ENCODE assay signal across 8 mouse cellular contexts in genomic region chr11:69095511-69096231, GRCm38 (mm10). TPM values are rescaled to one million over a fixed set of nuclear protein-coding genes. Genes with fewer than 3 reads are reported as not detected.
DNase-seq lines count a peak whose midpoint lies in the region; ATAC-seq and TF ChIP-seq lines count a peak whose summit lies in the region.

No protein-coding gene starts in this region.

- peak overlapping the region; percentile 49 for H3K4me3 ChIP-seq in neural tube, embryonic 11.5 days (ENCODE audit: low read depth, low read length)
- peak overlapping the region; percentile 62 for H3K4me3 ChIP-seq in limb, embryonic 14.5 days (replicated peaks; ENCODE audit: low read length)
- peak overlapping the region; percentile 44 for H3K4me3 ChIP-seq in midbrain, postnatal 0 days (ENCODE audit: low read depth, low read length)

- H3K9ac ChIP-seq in neural tube, embryonic 11.5 days (ENCODE audit: low read length), result peak overlapping the region; percentile 57
- H3K9ac ChIP-seq in limb, embryonic 14.5 days (ENCODE audit: low read depth, low read length, severe bottlenecking), result peak overlapping the region; percentile 62
- H3K9ac ChIP-seq in midbrain, postnatal 0 days (replicated peaks; ENCODE audit: low read length, poor library complexity, severe bottlenecking), result peak overlapping the region; percentile 61

- TF ChIP-seq POLR2A in limb, embryonic 14.5 days (IDR thresholded peaks at IDR 0.05; ENCODE audit: borderline replicate concordance, extremely low read depth, insufficient read depth, insufficient read length), result no peak

- WGBS in neural tube, embryonic 11.5 days, result 2% methylated on average over 27 of the region's 27 CpGs
- WGBS in limb, embryonic 14.5 days, result 2% methylated on average over 27 of the region's 27 CpGs
- WGBS in midbrain, postnatal 0 days, result 2% methylated on average over 27 of the region's 27 CpGs

- peaks cover 41% of the 10 kb centered on the region for H3K4me1 ChIP-seq in neural tube, embryonic 11.5 days (ENCODE audit: control insufficient read depth, insufficient read depth, low read length)
- peaks cover 30% of the 10 kb centered on the region for H3K4me1 ChIP-seq in limb, embryonic 14.5 days (ENCODE audit: control insufficient read depth, insufficient read depth, low read length)
- peaks cover 25% of the 10 kb centered on the region for H3K4me1 ChIP-seq in midbrain, postnatal 0 days (ENCODE audit: insufficient read depth, low read length)

- no peak for DNase-seq in neural tube, embryonic 11.5 days (ENCODE audit: low spot score)
- no peak for DNase-seq in neural tube, embryonic 10.5 days (ENCODE audit: extremely low spot score, low spot score)
- peak; percentile 62 for DNase-seq in cerebellum, adult 9-11 months
- peak; percentile 60 to 68 for DNase-seq in heart, postnatal 10 days
- DNase-seq in limb, embryonic 14.5 days (ENCODE audit: low spot score), result no peak
- no peak for DNase-seq in midbrain, postnatal 0 days (ENCODE audit: low spot score)
- DNase-seq in frontal cortex, adult 2 months (ENCODE audit: extremely low spot score in 1 of 2, low spot score in 1 of 2), result no peak
- no peak for DNase-seq in gastrocnemius, adult 18-20 months (ENCODE audit: low spot score)

- no peaks in the 10 kb centered on the region for H3K36me3 ChIP-seq in neural tube, embryonic 11.5 days (ENCODE audit: control insufficient read depth, insufficient read depth, low read length)
- peaks cover 26% of the 10 kb centered on the region for H3K36me3 ChIP-seq in limb, embryonic 14.5 days (ENCODE audit: control insufficient read depth, insufficient read depth, low read length)
- 0 out of 2 replicates have a peak, but pooled peaks cover 6% of the 10 kb centered on the region for H3K36me3 ChIP-seq in midbrain, postnatal 0 days (ENCODE audit: insufficient read depth, low read length)

- TF ChIP-seq CTCF in midbrain, postnatal 0 days (IDR thresholded peaks at IDR 0.05), result no peak

- H3K4me2 ChIP-seq in neural tube, embryonic 11.5 days (ENCODE audit: low read depth), result peak overlapping the region; percentile 91
- peak overlapping the region; percentile 60 for H3K4me2 ChIP-seq in limb, embryonic 14.5 days (replicated peaks; ENCODE audit: low read depth, low read length, severe bottlenecking)
- H3K4me2 ChIP-seq in midbrain, postnatal 0 days (ENCODE audit: low read depth, low read length, poor library complexity, severe bottlenecking), result peak overlapping the region; percentile 94

- H3K9me3 ChIP-seq in neural tube, embryonic 11.5 days (ENCODE audit: control insufficient read depth, low read length), result no peaks in the 10 kb centered on the region
- no peaks in the 10 kb centered on the region for H3K9me3 ChIP-seq in limb, embryonic 14.5 days (ENCODE audit: control insufficient read depth, low read length)
- H3K9me3 ChIP-seq in midbrain, postnatal 0 days (ENCODE audit: low read length), result no peaks in the 10 kb centered on the region

- intact Hi-C loops in heart, postnatal 10 days (cut with DNase I), result loop anchor here (10.0 kb wide), 1 partner anchor 319 kb away; the partner anchor contains the start of gene Kdm6b

- no peaks in the 10 kb centered on the region for H3K27me3 ChIP-seq in neural tube, embryonic 11.5 days (ENCODE audit: control insufficient read depth, insufficient read depth, low read length)
- no peaks in the 10 kb centered on the region for H3K27me3 ChIP-seq in limb, embryonic 14.5 days (ENCODE audit: control insufficient read depth, insufficient read depth, low read length)
- no peaks in the 10 kb centered on the region for H3K27me3 ChIP-seq in midbrain, postnatal 0 days (ENCODE audit: insufficient read depth, low read length)

- peak overlapping the region; percentile 34; the same call in 1 of the 2 replicates for H3K27ac ChIP-seq in neural tube, embryonic 11.5 days (ENCODE audit: low read depth, low read length)
- H3K27ac ChIP-seq in limb, embryonic 14.5 days (replicated peaks; ENCODE audit: low read depth, low read length), result peak overlapping the region; percentile 89
- H3K27ac ChIP-seq in midbrain, postnatal 0 days (ENCODE audit: low read depth, low read length), result peak overlapping the region; percentile 83

- ATAC-seq in neural tube, embryonic 11.5 days (ENCODE audit: insufficient read depth, low FRiP score, low TSS enrichment), result no peak
- no peak for ATAC-seq in limb, embryonic 14.5 days (ENCODE audit: low FRiP score, low read depth)
- ATAC-seq in midbrain, postnatal 0 days (ENCODE audit: low FRiP score), result no peak

RNA-seq across cellular contexts. Expression of gene Per1, which starts 0.7 kb away (rescaled TPM):
- 10.7 and 10.9 TPM in 2 replicates for polyA plus RNA-seq in neural tube, embryonic 11.5 days (2014; fragmentation: Nextera tagmentation; extraction: Ambion mirVana)
- total RNA-seq in heart, postnatal 10 days (2021), result 100 to 1,000 TPM in 1 of 2 experiments, 10 to 100 TPM in 1; 61.4 to 101 TPM
- 19.3 and 25.4 TPM in 2 replicates for polyA plus RNA-seq in limb, embryonic 14.5 days (2012; rRNA removed)
- 16.0 and 22.5 TPM in 2 replicates for polyA plus RNA-seq in limb, embryonic 14.5 days (2014; fragmentation: Nextera tagmentation; extraction: Ambion mirVana)
- 28.5 and 47.1 TPM in 2 replicates for total RNA-seq in midbrain, postnatal 0 days (2014; rRNA removed)
- polyA plus RNA-seq in midbrain, postnatal 0 days (2015; fragmentation: Nextera tagmentation; extraction: Ambion mirVana), result 11.8 and 15.4 TPM in 2 replicates
- 42.7 and 55.8 TPM in 2 replicates for polyA plus RNA-seq in frontal cortex, adult 2 months (2012; rRNA removed)
- total RNA-seq in gastrocnemius, adult 18-20 months (2021), result 10 to 100 TPM; 41.9 to 72.2 TPM

RNA-seq across cellular contexts. Expression of gene Vamp2, which starts 7.4 kb away (rescaled TPM):
- polyA plus RNA-seq in neural tube, embryonic 11.5 days (2014; fragmentation: Nextera tagmentation; extraction: Ambion mirVana), result 112 TPM in 2 replicates
- 10 to 100 TPM; 71.1 to 85.8 TPM for total RNA-seq in heart, postnatal 10 days (2021)
- polyA plus RNA-seq in limb, embryonic 14.5 days (2012; rRNA removed), result 199 and 224 TPM in 2 replicates
- polyA plus RNA-seq in limb, embryonic 14.5 days (2014; fragmentation: Nextera tagmentation; extraction: Ambion mirVana), result 89.8 and 98.1 TPM in 2 replicates
- 144 and 157 TPM in 2 replicates for total RNA-seq in midbrain, postnatal 0 days (2014; rRNA removed)
- polyA plus RNA-seq in midbrain, postnatal 0 days (2015; fragmentation: Nextera tagmentation; extraction: Ambion mirVana), result 591 and 600 TPM in 2 replicates
- 1,200 and 1,339 TPM in 2 replicates for polyA plus RNA-seq in frontal cortex, adult 2 months (2012; rRNA removed)
- 10 to 100 TPM; 37.4 to 39.3 TPM for total RNA-seq in gastrocnemius, adult 18-20 months (2021)

RNA-seq across cellular contexts. Expression of gene Hes7, which starts 24.5 kb away (rescaled TPM):
- polyA plus RNA-seq in neural tube, embryonic 11.5 days (2014; fragmentation: Nextera tagmentation; extraction: Ambion mirVana), result 0.33 TPM in 1 of 2 replicates, not detected in the other
- under 1 TPM; 0.17 to 0.34 TPM for total RNA-seq in heart, postnatal 10 days (2021)
- 1.1 and 1.4 TPM in 2 replicates for polyA plus RNA-seq in limb, embryonic 14.5 days (2012; rRNA removed)
- 0.30 and 0.77 TPM in 2 replicates for polyA plus RNA-seq in limb, embryonic 14.5 days (2014; fragmentation: Nextera tagmentation; extraction: Ambion mirVana)
- total RNA-seq in midbrain, postnatal 0 days (2014; rRNA removed), result 1.2 and 2.1 TPM in 2 replicates
- polyA plus RNA-seq in midbrain, postnatal 0 days (2015; fragmentation: Nextera tagmentation; extraction: Ambion mirVana), result 1.7 and 2.0 TPM in 2 replicates
- polyA plus RNA-seq in frontal cortex, adult 2 months (2012; rRNA removed), result 0.78 and 0.86 TPM in 2 replicates
- total RNA-seq in gastrocnemius, adult 18-20 months (2021), result not detected

RNA-seq across cellular contexts. Expression of gene Tmem107, which starts 25.1 kb away (rescaled TPM):
- 40.8 and 43.5 TPM in 2 replicates for polyA plus RNA-seq in neural tube, embryonic 11.5 days (2014; fragmentation: Nextera tagmentation; extraction: Ambion mirVana)
- total RNA-seq in heart, postnatal 10 days (2021), result 1 to 10 TPM; 5.8 to 7.8 TPM
- polyA plus RNA-seq in limb, embryonic 14.5 days (2012; rRNA removed), result 47.8 and 71.0 TPM in 2 replicates
- 54.4 and 55.2 TPM in 2 replicates for polyA plus RNA-seq in limb, embryonic 14.5 days (2014; fragmentation: Nextera tagmentation; extraction: Ambion mirVana)
- 42.4 and 61.8 TPM in 2 replicates for total RNA-seq in midbrain, postnatal 0 days (2014; rRNA removed)
- 23.8 and 27.8 TPM in 2 replicates for polyA plus RNA-seq in midbrain, postnatal 0 days (2015; fragmentation: Nextera tagmentation; extraction: Ambion mirVana)
- polyA plus RNA-seq in frontal cortex, adult 2 months (2012; rRNA removed), result 22.0 and 23.5 TPM in 2 replicates
- 1 to 10 TPM; 3.5 to 3.7 TPM for total RNA-seq in gastrocnemius, adult 18-20 months (2021)

RNA-seq across cellular contexts. Expression of gene 9130213A22Rik, which starts 26.7 kb away (rescaled TPM):
- 0.24 TPM in 1 of 2 replicates, not detected in the other for polyA plus RNA-seq in neural tube, embryonic 11.5 days (2014; fragmentation: Nextera tagmentation; extraction: Ambion mirVana)
- under 1 TPM; 0.42 to 0.60 TPM for total RNA-seq in heart, postnatal 10 days (2021)
- polyA plus RNA-seq in limb, embryonic 14.5 days (2012; rRNA removed), result 1.1 and 1.4 TPM in 2 replicates
- polyA plus RNA-seq in limb, embryonic 14.5 days (2014; fragmentation: Nextera tagmentation; extraction: Ambion mirVana), result 0.41 and 0.77 TPM in 2 replicates
- total RNA-seq in midbrain, postnatal 0 days (2014; rRNA removed), result 1.0 and 1.6 TPM in 2 replicates
- 1.2 and 1.4 TPM in 2 replicates for polyA plus RNA-seq in midbrain, postnatal 0 days (2015; fragmentation: Nextera tagmentation; extraction: Ambion mirVana)
- polyA plus RNA-seq in frontal cortex, adult 2 months (2012; rRNA removed), result 1.8 and 1.9 TPM in 2 replicates
- not detected for total RNA-seq in gastrocnemius, adult 18-20 months (2021)

Comparison
In these comparisons a context has a peak if more than half of its experiments do, and no peak if none do; other contexts are left out.
1. DNase-seq: peak in cerebellum, adult 9-11 months (single experiment) and heart, postnatal 10 days (2 of 2); none in neural tube, embryonic 11.5 days (single experiment), neural tube, embryonic 10.5 days (single experiment), limb, embryonic 14.5 days (single experiment), midbrain, postnatal 0 days (single experiment), frontal cortex, adult 2 months (0 of 2) and gastrocnemius, adult 18-20 months (single experiment).
2. H3K27ac ChIP-seq: peak in every context shown above with its lines; median percentile 89 in limb, embryonic 14.5 days; 83 in midbrain, postnatal 0 days; 34 in neural tube, embryonic 11.5 days.
3. Peak in every context shown above with its lines, with median percentiles within 50 percentile points of each other: H3K4me2 ChIP-seq, H3K4me3 ChIP-seq and H3K9ac ChIP-seq.